Comparison of ENCODE assay signal across 21 mouse cellular contexts in genomic region chr11:53318041-53318440, GRCm38 (mm10). TPM values are rescaled to one million over a fixed set of nuclear protein-coding genes. Genes with fewer than 3 reads are reported as not detected.
DNase-seq lines count a peak whose midpoint lies in the region; ATAC-seq lines count a peak whose summit lies in the region.
"Had no signal": no experiment of that assay in that cellular context is flagged by ENCODE, and none has a peak within 500 bp of the region (broad histone marks: within the 10 kb centered on the region; RNA-seq: fewer than 3 reads in every experiment).

No protein-coding gene starts in this region.

- WGBS in limb, embryonic 11.5 days: 60% methylated on average over 7 of the region's 7 CpGs
- 65% methylated on average over 7 of the region's 7 CpGs for WGBS in limb, embryonic 10.5 days

- H3K4me3 ChIP-seq in limb, embryonic 11.5 days (ENCODE audit: low read depth, low read length): no peak overlapping the region
- no peak overlapping the region for H3K4me3 ChIP-seq in limb, embryonic 10.5 days
- H3K4me3 ChIP-seq: embryonic facial prominence, embryonic 12.5 days; forebrain, embryonic 12.5 days; heart, adult 2 months; heart, embryonic 15.5 days had no signal

- H3K9me3 ChIP-seq in limb, embryonic 11.5 days (ENCODE audit: control insufficient read depth, low read length): no peaks in the 10 kb centered on the region
- H3K9me3 ChIP-seq in limb, embryonic 10.5 days (replicated peaks): no peaks in the 10 kb centered on the region
- H3K9me3 ChIP-seq: embryonic facial prominence, embryonic 12.5 days; forebrain, embryonic 12.5 days; heart, embryonic 15.5 days had no signal

- H3K27ac ChIP-seq in limb, embryonic 11.5 days (replicated peaks; ENCODE audit: low read depth, low read length): no peak overlapping the region
- no peak overlapping the region for H3K27ac ChIP-seq in limb, embryonic 10.5 days
- H3K27ac ChIP-seq: embryonic facial prominence, embryonic 12.5 days; forebrain, embryonic 12.5 days; heart, adult 2 months; heart, embryonic 15.5 days; hindbrain, embryonic 14.5 days had no signal

- H3K4me1 ChIP-seq in limb, embryonic 11.5 days (ENCODE audit: control insufficient read depth, insufficient read depth, low read length): no peaks in the 10 kb centered on the region
- peaks cover 11% of the 10 kb centered on the region; the same call in 1 of the 2 replicates for H3K4me1 ChIP-seq in limb, embryonic 10.5 days
- H3K4me1 ChIP-seq: embryonic facial prominence, embryonic 12.5 days; forebrain, embryonic 12.5 days had no signal

- no peak overlapping the region for H3K4me2 ChIP-seq in limb, embryonic 11.5 days (ENCODE audit: low read depth, severe bottlenecking)
- H3K4me2 ChIP-seq: embryonic facial prominence, embryonic 12.5 days; forebrain, embryonic 12.5 days; heart, embryonic 11.5 days; heart, embryonic 15.5 days; hindbrain, embryonic 14.5 days had no signal

- no peaks in the 10 kb centered on the region for H3K36me3 ChIP-seq in limb, embryonic 11.5 days (ENCODE audit: control insufficient read depth, insufficient read depth, low read length)
- H3K36me3 ChIP-seq in limb, embryonic 10.5 days: no peaks in the 10 kb centered on the region
- H3K36me3 ChIP-seq: embryonic facial prominence, embryonic 12.5 days; forebrain, embryonic 12.5 days; heart, embryonic 15.5 days had no signal

- peak; percentile 28 for DNase-seq in limb, embryonic 11.5 days (ENCODE audit: low spot score)
- DNase-seq in limb, embryonic 10.5 days (ENCODE audit: low spot score): no peak
- DNase-seq in retina, postnatal 1 day: peak; percentile 7
- DNase-seq in retina, embryonic 14.5 days (ENCODE audit: low spot score): no peak
- DNase-seq in embryo, embryonic 10.5 days (ENCODE audit: low spot score): peak; percentile 35
- DNase-seq: adrenal gland, postnatal 14 days; cerebellum, adult 11-12 months; cerebellum, adult 9-10 months; cerebellum, postnatal 25 days; gastrocnemius, postnatal 10 days; heart, adult 2 months; heart, postnatal 14 days had no signal

- no peak for ATAC-seq in limb, embryonic 11.5 days (ENCODE audit: insufficient number of reproducible peaks, low FRiP score, low TSS enrichment, low read depth)
- ATAC-seq in erythroblast, adult 5-6 weeks (replicated peaks; ENCODE audit: low FRiP score, poor library complexity, severe bottlenecking): no peak
- ATAC-seq: activated CD4-positive, CD25-positive, alpha-beta regulatory T cell, adult 4 months; forebrain, embryonic 16.5 days had no signal

- H3K27me3 ChIP-seq in limb, embryonic 11.5 days (ENCODE audit: control insufficient read depth, insufficient read depth, low read length): no peaks in the 10 kb centered on the region
- H3K27me3 ChIP-seq in limb, embryonic 10.5 days (ENCODE audit: low read depth, poor library complexity, severe bottlenecking): no peaks in the 10 kb centered on the region
- H3K27me3 ChIP-seq: CH12.LX; embryonic facial prominence, embryonic 12.5 days; forebrain, embryonic 12.5 days; heart, embryonic 15.5 days had no signal

- no peak overlapping the region for H3K9ac ChIP-seq in limb, embryonic 11.5 days (ENCODE audit: low read length)
- H3K9ac ChIP-seq: embryonic facial prominence, embryonic 12.5 days; forebrain, embryonic 12.5 days; heart, embryonic 15.5 days; hindbrain, embryonic 14.5 days had no signal

RNA-seq across cellular contexts. Expression of gene Zcchc10, which starts 6.4 kb away (rescaled TPM):
- 26.9 and 30.7 TPM in 2 replicates for polyA plus RNA-seq in limb, embryonic 11.5 days (2014; fragmentation: Nextera tagmentation; extraction: Ambion mirVana)
- 23.0 and 30.4 TPM in 2 replicates for polyA plus RNA-seq in limb, embryonic 10.5 days (2016; fragmentation: Nextera tagmentation; extraction: Ambion mirVana)
- 7.9 and 13.6 TPM in 2 replicates for total RNA-seq in erythroblast, adult 5-6 weeks (2015; ENCODE audit: low replicate concordance)
- total RNA-seq in erythroblast, adult 5-6 weeks (2017; ENCODE audit: low replicate concordance): 0.94 and 2.0 TPM in 2 replicates

RNA-seq across cellular contexts. Expression of gene Hspa4, which starts 17.8 kb away (rescaled TPM):
- polyA plus RNA-seq in limb, embryonic 11.5 days (2014; fragmentation: Nextera tagmentation; extraction: Ambion mirVana): 137 and 144 TPM in 2 replicates
- polyA plus RNA-seq in limb, embryonic 10.5 days (2016; fragmentation: Nextera tagmentation; extraction: Ambion mirVana): 143 and 154 TPM in 2 replicates
- 40.9 and 48.5 TPM in 2 replicates for total RNA-seq in erythroblast, adult 5-6 weeks (2015; ENCODE audit: low replicate concordance)
- 93.7 and 111 TPM in 2 replicates for total RNA-seq in erythroblast, adult 5-6 weeks (2017; ENCODE audit: low replicate concordance)

RNA-seq across cellular contexts. Expression of gene Aff4, which starts 32.6 kb away (rescaled TPM):
- polyA plus RNA-seq in limb, embryonic 11.5 days (2014; fragmentation: Nextera tagmentation; extraction: Ambion mirVana): 40.1 and 43.1 TPM in 2 replicates
- 33.7 and 38.0 TPM in 2 replicates for polyA plus RNA-seq in limb, embryonic 10.5 days (2016; fragmentation: Nextera tagmentation; extraction: Ambion mirVana)
- 32.2 and 50.3 TPM in 2 replicates for total RNA-seq in erythroblast, adult 5-6 weeks (2015; ENCODE audit: low replicate concordance)
- 12.0 and 25.4 TPM in 2 replicates for total RNA-seq in erythroblast, adult 5-6 weeks (2017; ENCODE audit: low replicate concordance)

Comparison
In these comparisons a context has a peak if more than half of its experiments do, and no peak if none do; other contexts are left out.
1. DNase-seq: peak in limb, embryonic 11.5 days (single experiment), retina, postnatal 1 day (single experiment) and embryo, embryonic 10.5 days (single experiment); none in limb, embryonic 10.5 days (single experiment) and retina, embryonic 14.5 days (single experiment).